Mouse (Mus musculus) cerebellum, adult 2 months (tissue): ENCODE data around the gene Pacrg.

Experiments used
- CTCF ChIP-seq: fragments of 200-500 bp; IDR thresholded peaks from 2 replicates; pipeline ENCODE4 v1.5.1; 2011; ENCODE audit warnings: low read depth, mild to moderate bottlenecking, control low read depth, low read length, moderate library complexity, borderline replicate concordance; ENCODE audit not compliant: insufficient read depth
- POLR2A ChIP-seq: fragments of 200-500 bp; IDR thresholded peaks from 2 replicates; pipeline ENCODE4 v1.6.1; 2011; ENCODE audit warnings: low read length, control low read depth, borderline replicate concordance; ENCODE audit not compliant: insufficient read depth

DNA sequence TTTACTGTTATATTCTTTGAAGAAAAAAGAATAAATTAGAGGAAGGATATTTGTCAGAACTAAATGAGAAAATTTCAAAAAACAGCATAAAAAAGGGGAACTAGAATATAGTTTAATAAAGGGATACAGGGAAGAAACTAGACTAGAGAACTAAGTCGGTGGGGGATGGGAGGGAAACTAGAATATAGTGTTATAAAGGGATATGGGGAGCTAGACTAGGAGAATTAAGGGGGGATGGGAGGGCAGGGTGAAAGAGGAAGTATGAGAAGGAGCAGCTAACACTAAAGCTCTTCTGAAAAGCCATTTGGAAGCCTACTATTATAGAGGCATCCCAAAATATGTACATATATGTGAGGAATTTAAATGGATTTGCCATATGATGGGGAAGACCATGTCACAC is 75.8 kb downstream of the Pacrg start:
- TF ChIP-seq CTCF: no peak
- TF ChIP-seq POLR2A: no peak
